Mouse (Mus musculus): Measurements from ENCODE around the gene Zdhhc18. TPM values are rescaled to one million over a fixed set of nuclear protein-coding genes. Genes with fewer than 3 reads are reported as not detected.

The Zdhhc18 gene
- polyA plus RNA-seq, 1 experiment from 2014 or later: 1.9 TPM

DNA sequence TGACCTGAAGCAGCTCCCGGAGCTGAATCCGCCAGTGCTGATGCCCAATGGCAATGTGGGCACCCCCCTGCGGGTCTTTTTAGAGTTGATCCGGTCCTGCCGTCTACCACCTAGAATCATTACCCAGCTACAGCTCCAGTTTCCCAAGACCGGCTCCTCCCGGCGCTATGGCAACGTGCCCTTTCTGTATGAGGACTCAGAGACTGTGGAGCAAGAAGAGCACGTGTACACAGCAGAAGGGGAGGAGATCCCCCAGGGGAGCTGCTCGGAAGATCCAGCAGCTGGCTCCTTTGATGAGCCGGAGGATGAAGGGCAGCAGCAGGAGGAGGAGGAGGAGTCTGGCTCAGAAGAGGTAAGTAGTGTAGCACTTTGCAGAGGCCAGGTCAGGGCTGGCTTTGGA, 72.0 kb downstream of the Zdhhc18 start:
- H3K4me3 ChIP-seq: no peak overlapping the region
- DNase-seq (ENCODE audit: low spot score): no peak
- peaks cover 22% of the 10 kb centered on the region for H3K4me1 ChIP-seq (replicated peaks)
- H3K36me3 ChIP-seq: peaks cover 54% of the 10 kb centered on the region
- no peaks in the 10 kb centered on the region for H3K9me3 ChIP-seq
- H3K27ac ChIP-seq: no peak overlapping the region
- 74% methylated on average over 12 of the region's 12 CpGs for WGBS
- no peaks in the 10 kb centered on the region for H3K27me3 ChIP-seq (ENCODE audit: insufficient read depth, poor library complexity, severe bottlenecking)

GRCm38 (mm10) chr4:133574843-133575202, 75.1 kb downstream of the Zdhhc18 start:
- DNase-seq (ENCODE audit: low spot score): no peak
- WGBS: under 1% methylated on average over 41 of the region's 41 CpGs
- Histone ChIP-seq H3K4me1 (replicated peaks) (peaks cover 23% of the 10 kb centered on the region), H3K27me3 (ENCODE audit: insufficient read depth, poor library complexity, severe bottlenecking) (no peaks in the 10 kb centered on the region), H3K4me3 (peak overlapping the region; percentile 100), H3K9me3 (no peaks in the 10 kb centered on the region), H3K36me3 (peaks cover 23% of the 10 kb centered on the region), H3K27ac (peak overlapping the region; percentile 93)

DNA sequence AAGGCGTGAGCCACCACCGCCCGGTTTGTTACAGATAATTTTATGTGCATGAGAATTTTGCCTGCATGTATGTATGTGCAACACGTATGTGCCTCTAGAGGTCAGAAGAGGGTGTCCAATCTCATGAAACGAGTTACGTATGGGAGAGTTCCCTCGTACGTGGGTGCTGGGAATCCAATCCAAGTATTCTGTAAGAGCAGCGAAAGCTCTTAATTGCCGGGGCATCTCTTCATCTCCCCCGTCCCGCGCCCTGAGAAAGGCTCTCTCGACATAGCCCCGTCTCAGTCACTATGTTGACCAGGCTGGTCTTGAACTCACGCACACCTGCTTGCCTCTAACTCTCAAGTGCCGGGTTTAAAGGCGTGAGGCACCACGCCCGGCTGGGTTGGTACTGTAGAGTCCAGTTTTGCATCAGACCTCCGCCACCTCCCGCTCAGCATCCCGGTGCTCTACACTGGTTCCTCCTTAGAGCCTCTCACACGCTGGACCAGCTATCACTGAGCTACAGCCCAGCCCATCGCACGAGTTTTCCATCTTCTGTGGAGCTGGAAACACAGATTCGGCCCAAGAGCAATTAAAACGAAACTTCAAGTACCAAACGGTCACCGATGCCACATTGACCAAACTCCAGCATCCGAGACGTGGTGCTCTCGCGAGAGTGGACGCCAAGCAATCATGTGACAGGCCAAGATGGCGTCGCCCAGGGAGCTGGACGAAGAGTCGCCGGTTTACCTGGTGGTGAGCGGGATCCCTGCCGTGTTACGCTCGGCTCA, 75.7 kb downstream of the Zdhhc18 start, which contains the start of gene Gpatch3:
Gene Gpatch3 (plus strand): TSS at position 676 of the 773 bp plus-strand sequence.
- Histone ChIP-seq H3K9me3 (no peaks in the 10 kb centered on the region), H3K36me3 (peaks cover 17% of the 10 kb centered on the region), H3K4me1 (replicated peaks) (peaks cover 23% of the 10 kb centered on the region), H3K27ac (peak within 1 kb of the TSS; percentile 93), H3K4me3 (peak within 1 kb of the TSS; percentile 100), H3K27me3 (ENCODE audit: insufficient read depth, poor library complexity, severe bottlenecking) (no peaks in the 10 kb centered on the region)
- DNase-seq (ENCODE audit: low spot score): peak; percentile 92
- WGBS: 6% methylated on average over 44 of the region's 44 CpGs

- Histone ChIP-seq H3K4me3 (no peak overlapping the region), H3K36me3 (no peaks in the 10 kb centered on the region), H3K27ac (no peak overlapping the region), H3K27me3 (ENCODE audit: insufficient read depth, poor library complexity, severe bottlenecking) (no peaks in the 10 kb centered on the region), H3K4me1 (replicated peaks) (peaks cover 13% of the 10 kb centered on the region), H3K9me3 (no peaks in the 10 kb centered on the region)
- no peak for DNase-seq (ENCODE audit: low spot score)
- 60% methylated on average over 10 of the region's 10 CpGs for WGBS
Observed at GRCm38 (mm10) chr4:133570066-133570466, 79.9 kb downstream of the Zdhhc18 start.

GRCm38 (mm10) chr4:133569291-133570065, 80.5 kb downstream of the Zdhhc18 start:
- Histone ChIP-seq H3K4me3 (no peak overlapping the region), H3K36me3 (no peaks in the 10 kb centered on the region), H3K27me3 (ENCODE audit: insufficient read depth, poor library complexity, severe bottlenecking) (no peaks in the 10 kb centered on the region), H3K4me1 (replicated peaks) (peaks cover 9% of the 10 kb centered on the region), H3K9me3 (peaks cover 1% of the 10 kb centered on the region; the same call in 1 of the 2 replicates), H3K27ac (no peak overlapping the region)
- DNase-seq (ENCODE audit: low spot score): no peak
- WGBS: 77% methylated on average over 10 of the region's 10 CpGs

DNA sequence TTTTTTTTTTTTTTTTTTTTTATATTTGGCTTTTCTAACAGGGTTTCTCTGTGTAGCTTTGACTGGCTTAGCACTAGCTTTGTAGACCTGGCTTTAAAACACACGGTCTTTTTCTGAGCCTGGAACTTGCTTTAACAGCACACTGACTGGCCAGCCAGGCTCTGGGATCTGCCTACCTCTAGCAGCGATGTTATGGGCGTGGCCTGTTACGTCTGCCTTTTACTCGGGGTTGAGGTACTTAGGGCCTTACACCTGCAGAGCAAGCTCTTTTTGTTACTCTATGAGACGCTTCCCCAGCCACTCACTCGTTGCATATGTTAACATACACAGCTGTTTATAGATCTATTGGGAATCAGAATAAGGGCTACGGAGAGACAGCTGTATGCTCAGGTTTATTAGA, 82.7 kb downstream of the Zdhhc18 start:
- H3K27me3 ChIP-seq (ENCODE audit: insufficient read depth, poor library complexity, severe bottlenecking): no peaks in the 10 kb centered on the region
- WGBS: 26% methylated on average over 8 of the region's 8 CpGs
- H3K36me3 ChIP-seq: no peaks in the 10 kb centered on the region
- peaks cover 3% of the 10 kb centered on the region; the same call in 1 of the 2 replicates for H3K4me1 ChIP-seq (replicated peaks)
- H3K27ac ChIP-seq: no peak overlapping the region
- no peak for DNase-seq (ENCODE audit: low spot score)
- peaks cover 7% of the 10 kb centered on the region; the same call in 1 of the 2 replicates for H3K9me3 ChIP-seq
- H3K4me3 ChIP-seq: no peak overlapping the region

DNA sequence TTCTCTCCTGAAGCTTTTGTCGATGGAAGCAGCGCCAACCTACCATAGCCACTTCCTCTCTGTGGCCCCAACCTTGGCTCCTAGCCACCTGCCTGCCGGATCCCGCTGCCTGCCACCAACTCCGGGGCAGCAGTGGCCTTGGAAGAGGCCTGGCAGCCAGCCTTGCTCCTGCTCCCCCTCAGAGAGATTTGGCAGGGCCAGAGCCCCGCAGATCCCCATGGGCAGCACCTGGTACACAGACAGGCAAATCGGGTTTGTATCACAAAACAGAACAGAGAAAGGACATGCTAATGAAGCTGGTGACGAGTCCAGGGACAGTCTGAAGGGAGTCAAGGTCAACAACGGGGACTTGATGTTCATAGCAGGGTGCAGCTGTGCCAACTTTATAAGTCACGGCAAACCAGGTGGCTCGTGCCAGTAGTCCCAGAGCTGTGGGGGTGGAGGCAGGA, 86.8 kb downstream of the Zdhhc18 start:
- no peak overlapping the region for H3K4me3 ChIP-seq
- H3K27ac ChIP-seq: no peak overlapping the region
- no peaks in the 10 kb centered on the region for H3K27me3 ChIP-seq (ENCODE audit: insufficient read depth, poor library complexity, severe bottlenecking)
- no peaks in the 10 kb centered on the region for H3K36me3 ChIP-seq
- peaks cover 7% of the 10 kb centered on the region; the same call in 1 of the 2 replicates for H3K9me3 ChIP-seq
- DNase-seq (ENCODE audit: low spot score): no peak
- no peaks in the 10 kb centered on the region for H3K4me1 ChIP-seq (replicated peaks)
- 79% methylated on average over 11 of the region's 11 CpGs for WGBS

- Histone ChIP-seq H3K4me1 (replicated peaks) (peaks cover 9% of the 10 kb centered on the region), H3K27me3 (ENCODE audit: insufficient read depth, poor library complexity, severe bottlenecking) (no peaks in the 10 kb centered on the region), H3K4me3 (no peak overlapping the region), H3K27ac (no peak overlapping the region), H3K36me3 (no peaks in the 10 kb centered on the region), H3K9me3 (peaks cover 7% of the 10 kb centered on the region; the same call in 1 of the 2 replicates)
- 70% methylated on average over 4 of the region's 4 CpGs for WGBS
- no peak for DNase-seq (ENCODE audit: low spot score)
Observed at GRCm38 (mm10) chr4:133561622-133562021, 88.3 kb downstream of the Zdhhc18 start.

- 78% methylated on average over 4 of the region's 4 CpGs for WGBS
- Histone ChIP-seq H3K27ac (no peak overlapping the region), H3K36me3 (no peaks in the 10 kb centered on the region), H3K9me3 (peaks cover 7% of the 10 kb centered on the region; the same call in 1 of the 2 replicates), H3K4me1 (replicated peaks) (peaks cover 9% of the 10 kb centered on the region), H3K4me3 (no peak overlapping the region), H3K27me3 (ENCODE audit: insufficient read depth, poor library complexity, severe bottlenecking) (0 out of 2 replicates have a peak, but pooled peaks cover 7% of the 10 kb centered on the region)
- DNase-seq (ENCODE audit: low spot score): no peak
Observed at GRCm38 (mm10) chr4:133559846-133560245, 90.1 kb downstream of the Zdhhc18 start.

GRCm38 (mm10) chr4:133557041-133557717, 92.8 kb downstream of the Zdhhc18 start:
- Histone ChIP-seq H3K27me3 (ENCODE audit: insufficient read depth, poor library complexity, severe bottlenecking) (peaks cover 21% of the 10 kb centered on the region), H3K4me1 (replicated peaks) (peaks cover 9% of the 10 kb centered on the region), H3K4me3 (no peak overlapping the region; the same call in 1 of the 2 replicates), H3K9me3 (no peaks in the 10 kb centered on the region), H3K27ac (no peak overlapping the region; the same call in 1 of the 2 replicates), H3K36me3 (no peaks in the 10 kb centered on the region)
- WGBS: 27% methylated on average over 10 of the region's 10 CpGs
- DNase-seq (ENCODE audit: low spot score): peak; percentile 27
